Mouse (Mus musculus) brain, embryonic 14.5 days (tissue): ENCODE data around the gene Nos1.

Experiments
- CTCF ChIP-seq: fragments of 200-500 bp; IDR thresholded peaks from 2 replicates; pipeline ENCODE4 v1.5.1; 2012; ENCODE audit warnings: inconsistent platforms, mild to moderate bottlenecking, moderate library complexity, borderline replicate concordance; ENCODE audit not compliant: insufficient read depth, insufficient read length; ENCODE audit errors: extremely low read depth
- POLR2A ChIP-seq: fragments of 200-500 bp; IDR thresholded peaks from 2 replicates; pipeline ENCODE4 v1.6.1; 2012; ENCODE audit warnings: mild to moderate bottlenecking, inconsistent platforms, borderline replicate concordance; ENCODE audit not compliant: poor library complexity, insufficient read depth, insufficient read length, severe bottlenecking; ENCODE audit errors: extremely low read depth

- TF ChIP-seq POLR2A (no peak), CTCF (no peak)
Measured at GRCm38 (mm10) chr5:117873807-117874206, 93.0 kb downstream of the Nos1 start.
